Mouse (Mus musculus) erythroblast, adult 5-6 weeks (primary cell): ENCODE data around the gene Kras. TPM values are rescaled to one million over a fixed set of nuclear protein-coding genes. Genes with fewer than 3 reads are reported as not detected.
A peak's percentile ranks its signal among the peaks of the same experiment; 100 is the strongest.

ENCODE experiments used
- ATAC-seq: replicated peaks from 2 replicates; pipeline ENCODE4 v1.8.0; 2016; ENCODE audit warnings: moderate number of reproducible peaks, mild to moderate bottlenecking, moderate TSS enrichment, inconsistent platforms; ENCODE audit not compliant: poor library complexity, low FRiP score, severe bottlenecking
- total RNA-seq, 2 experiments: library from RNA; stranded (forward) in 1 of 2; stranded (reverse) in 1 of 2; fragments of 150-400 nt in 1 of 2; fragments of 200-764, 138-1000 nt in 1 of 2; gene quantifications; 2 replicates each; pipeline versions ENCODE4 v1.2.3 to v1.2.4; 2015 to 2017; ENCODE audit warnings: low replicate concordance in 2 of 2

Gene Kras
- total RNA-seq, 2 experiments from 2014 or later: 12.9 to 15.4 TPM

- peak; percentile 19; the same call in 1 of the 2 replicates for ATAC-seq
Observed at GRCm38 (mm10) chr6:145250820-145251219, 781 bp upstream of the Kras start.

GRCm38 (mm10) chr6:145249291-145250184, 501 bp downstream of the Kras start:
- ATAC-seq: peak; percentile 73

GRCm38 (mm10) chr6:145247886-145248285, 2.2 kb downstream of the Kras start:
- ATAC-seq: no peak

GRCm38 (mm10) chr6:145246841-145247240, 3.2 kb downstream of the Kras start:
- ATAC-seq: no peak

DNA sequence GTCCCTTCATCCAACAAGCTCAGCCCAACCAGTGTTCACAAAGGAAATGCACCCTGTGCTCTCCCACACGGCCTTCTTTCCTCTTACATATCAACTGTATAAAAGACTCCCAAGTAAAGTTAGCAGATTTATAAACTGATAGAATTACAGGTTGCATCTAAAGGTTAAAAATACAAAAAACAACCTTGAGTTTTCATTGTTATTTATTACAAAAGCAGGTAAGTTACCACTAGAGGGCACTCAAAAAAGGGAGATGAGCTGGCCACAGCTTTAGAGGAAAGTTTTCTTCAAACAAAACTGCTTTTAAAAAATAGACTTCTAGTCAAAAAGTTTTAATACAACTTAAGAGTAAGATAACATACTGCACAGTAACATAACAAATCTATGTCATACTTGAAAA, 7.5 kb downstream of the Kras start:
- ATAC-seq: no peak

- ATAC-seq: no peak
Observed at GRCm38 (mm10) chr6:145240285-145240684, 9.8 kb downstream of the Kras start.

- no peak for ATAC-seq
Observed at GRCm38 (mm10) chr6:145237148-145237547, 12.9 kb downstream of the Kras start.

- no peak for ATAC-seq
Observed at GRCm38 (mm10) chr6:145235367-145235766, 14.7 kb downstream of the Kras start.

GRCm38 (mm10) chr6:145234391-145234790, 15.6 kb downstream of the Kras start:
- no peak for ATAC-seq

DNA sequence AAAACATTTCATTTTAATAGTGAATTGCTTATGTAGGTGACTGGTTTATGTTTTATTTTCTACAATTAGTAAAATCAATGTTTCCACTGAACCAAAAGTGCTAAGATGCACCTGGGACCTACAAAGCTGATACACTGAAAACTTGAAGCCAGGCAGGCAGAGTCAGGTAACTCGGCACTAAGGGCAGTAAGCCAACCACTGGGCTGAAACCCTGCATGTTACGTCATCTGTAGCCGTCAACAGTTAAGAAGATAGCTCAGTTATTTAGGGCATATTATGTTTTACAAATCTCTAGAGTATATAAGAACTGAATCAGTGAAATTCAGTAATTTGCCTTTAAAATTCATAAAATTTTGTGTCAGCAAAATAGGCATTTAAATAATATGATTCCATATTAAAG, 23.7 kb downstream of the Kras start:
- no peak for ATAC-seq

DNA sequence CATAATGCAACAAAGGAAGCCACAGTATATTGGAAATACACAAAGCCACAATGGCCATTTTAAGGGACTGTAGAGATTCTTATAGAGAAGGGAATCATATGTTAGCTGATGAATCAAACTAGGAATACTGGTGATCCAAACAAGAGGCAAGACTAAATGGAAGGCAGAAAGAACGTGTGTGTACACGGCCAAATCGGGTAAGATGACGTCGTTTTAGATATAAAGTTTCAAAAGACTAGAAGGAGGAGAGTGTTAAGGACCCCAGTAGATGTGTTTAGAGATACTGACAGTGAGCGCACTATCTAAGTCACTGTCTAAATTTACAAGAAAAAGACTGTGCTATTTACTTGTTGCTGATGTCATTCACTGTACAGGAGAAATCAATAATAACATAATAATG, 25.8 kb downstream of the Kras start:
- no peak for ATAC-seq

- ATAC-seq: no peak
Observed at GRCm38 (mm10) chr6:145215826-145216225, 34.2 kb downstream of the Kras start.

DNA sequence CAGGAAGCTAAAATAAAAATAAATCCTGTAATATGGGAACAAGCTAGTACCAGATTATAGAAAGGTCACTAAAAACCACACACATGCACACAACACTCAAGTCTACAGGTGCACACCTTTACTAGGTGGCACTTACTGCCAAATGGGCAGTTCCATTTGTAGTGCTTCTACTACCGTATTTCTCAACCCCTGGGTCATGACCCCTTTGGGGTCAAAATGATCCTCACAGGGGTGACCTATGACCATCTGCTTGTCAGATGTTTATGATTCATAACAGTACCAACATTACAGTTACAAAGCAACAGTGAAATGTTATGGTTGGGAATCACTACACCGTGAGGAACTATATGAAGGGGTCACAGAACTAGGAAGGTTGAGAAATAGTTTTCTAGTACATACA, 36.1 kb downstream of the Kras start:
- no peak for ATAC-seq

GRCm38 (mm10) chr6:145211376-145212305, 38.4 kb downstream of the Kras start:
- ATAC-seq: peak; percentile 19; the same call in 1 of the 2 replicates

- peak; percentile 93 for ATAC-seq
Observed at GRCm38 (mm10) chr6:145210816-145211338, 39.2 kb downstream of the Kras start, which contains the start of the genes Casc1 and Etfrf1. Gene Casc1 (minus strand): TSS chr6:145211005. Gene Etfrf1 (plus strand): TSS chr6:145211134.

GRCm38 (mm10) chr6:145210056-145210680, 39.9 kb downstream of the Kras start:
- no peak for ATAC-seq

GRCm38 (mm10) chr6:145205142-145205541, 44.9 kb downstream of the Kras start:
- ATAC-seq: no peak

DNA sequence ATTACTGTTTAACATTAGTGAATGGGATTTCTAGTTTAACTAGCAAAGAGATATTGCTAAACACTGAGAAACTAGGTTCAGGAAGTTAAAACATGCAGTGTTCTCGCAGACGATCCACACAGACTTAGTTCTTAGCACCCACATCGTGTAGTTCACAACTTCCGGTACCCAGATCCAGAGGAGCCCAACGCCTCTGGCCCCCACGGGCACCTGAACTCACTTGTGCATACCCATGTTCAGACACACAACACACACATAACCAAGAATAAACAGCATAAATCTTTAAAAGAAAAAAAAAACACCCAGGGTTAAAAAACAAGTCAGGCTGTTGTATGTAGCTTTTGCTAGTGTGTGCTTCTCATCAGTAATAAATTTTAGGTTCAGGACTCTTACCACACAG, 45.6 kb downstream of the Kras start:
- ATAC-seq: no peak

GRCm38 (mm10) chr6:145202432-145203125, 47.5 kb downstream of the Kras start:
- ATAC-seq: no peak
